Comparison of ENCODE assay signal across 25 mouse cellular contexts in the genomic region with DNA sequence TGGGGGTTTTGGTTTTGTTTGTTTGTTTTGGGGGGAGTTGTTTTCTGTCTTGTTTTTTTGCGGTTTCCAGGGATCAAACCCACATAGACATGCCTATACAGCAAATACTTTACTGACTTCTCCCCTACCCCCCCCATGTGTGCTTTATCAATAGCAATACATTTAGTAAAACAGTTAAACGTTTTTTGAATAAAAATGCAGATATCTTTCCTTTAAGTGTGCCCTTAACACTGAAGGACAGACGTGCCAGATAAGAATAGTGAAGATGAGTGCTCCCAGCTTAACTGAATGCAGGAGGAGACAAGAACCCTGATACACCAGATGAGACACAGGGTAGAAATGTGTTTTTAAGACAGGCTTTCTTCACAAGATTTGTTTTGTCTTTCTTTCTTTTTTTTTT. TPM values are rescaled to one million over a fixed set of nuclear protein-coding genes. Genes with fewer than 3 reads are reported as not detected.
"Had no signal": no experiment of that assay in that cellular context is flagged by ENCODE, and none has a peak within 500 bp of the region (broad histone marks: within the 10 kb centered on the region; RNA-seq: fewer than 3 reads in every experiment).

No protein-coding gene starts in this region.

- ATAC-seq: intestine, postnatal 0 days; midbrain, embryonic 13.5 days had no signal

- H3K9me3 ChIP-seq: lung, embryonic 15.5 days; midbrain, embryonic 13.5 days had no signal

- H3K27ac ChIP-seq: kidney, postnatal 0 days; lung, embryonic 15.5 days; midbrain, embryonic 13.5 days; stomach, postnatal 0 days had no signal

- H3K9ac ChIP-seq: lung, embryonic 15.5 days; midbrain, embryonic 13.5 days had no signal

- H3K4me2 ChIP-seq: lung, embryonic 15.5 days; midbrain, embryonic 13.5 days had no signal

- DNase-seq: kidney, adult 2 months; kidney, postnatal 36 days; lung, adult 18-20 months; lung, postnatal 10 days; lung, postnatal 36 days; thymus, postnatal 25 days had no signal

- H3K4me1 ChIP-seq: lung, embryonic 15.5 days had no signal

- H3K36me3 ChIP-seq: lung, embryonic 15.5 days; midbrain, embryonic 13.5 days had no signal

- H3K4me3 ChIP-seq: lung, embryonic 15.5 days; midbrain, embryonic 13.5 days had no signal

- H3K27me3 ChIP-seq: lung, embryonic 15.5 days had no signal

RNA-seq across cellular contexts. Expression of a gene that starts 4.7 kb away (rescaled TPM):
- polyA plus RNA-seq: kidney, adult 2 months; kidney, embryonic 14.5 days; limb, embryonic 11.5 days; thymus, postnatal 0 days; urinary bladder, adult 2 months had no signal

RNA-seq across cellular contexts. Expression of a gene that starts 7.2 kb away (rescaled TPM):
- total RNA-seq: layer of hippocampus, postnatal 14 days; left cerebral cortex, adult 18-20 months; left cerebral cortex, postnatal 10 days; left cerebral cortex, postnatal 36 days; midbrain, postnatal 0 days had no signal
- polyA plus RNA-seq: intestine, embryonic 14.5 days; intestine, postnatal 0 days; kidney, embryonic 14.5 days; kidney, postnatal 0 days; limb, embryonic 11.5 days; midbrain, embryonic 13.5 days; midbrain, postnatal 0 days; neural tube, embryonic 11.5 days; neural tube, embryonic 14.5 days; small intestine, adult 2 months; stomach, embryonic 14.5 days; stomach, postnatal 0 days; thymus, postnatal 0 days had no signal
